Mouse (Mus musculus) T-helper 2 cell (primary cell): ENCODE measurements at regions not wholly inside any gene's neighbourhood (a gene's known extent, or its start where the extent isn't known, plus 50 kb on each side); places are given as distances from the start of the nearest gene placed in this dataset.

ENCODE experiments used
- in situ Hi-C: fragments of 300-600 bp; cut with MboI, MseI; formaldehyde crosslinking; loops from one replicate; pipeline ENCODE4 v1.15.1; 2025; ENCODE audit warnings: high pct_unique_total_duplicates

GRCm38 (mm10) chr13:75204417-75204816 lies 114.8 kb downstream of the Pcsk1 start:
- in situ Hi-C loops = no loop called here

DNA sequence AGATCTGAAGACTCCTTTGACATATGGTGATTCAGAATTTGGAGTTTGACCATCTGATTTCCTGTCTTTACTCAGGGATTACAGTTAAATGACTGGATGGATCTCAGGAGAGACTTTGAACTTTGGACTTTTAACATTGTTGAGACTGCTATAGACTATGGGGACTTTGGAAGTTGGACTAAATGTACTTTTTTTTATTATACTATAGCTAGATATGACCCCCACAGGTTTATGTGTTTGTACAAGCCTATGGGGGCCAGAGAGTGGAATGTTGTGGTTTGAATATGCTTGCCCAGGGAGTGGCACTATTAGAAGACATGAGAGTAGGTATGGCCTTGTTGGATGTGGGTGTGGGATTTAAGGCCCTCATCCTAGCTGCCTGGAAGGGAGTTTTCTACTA lies 134.3 kb downstream of the Pcsk1 start:
- in situ Hi-C loops = no loop called here

DNA sequence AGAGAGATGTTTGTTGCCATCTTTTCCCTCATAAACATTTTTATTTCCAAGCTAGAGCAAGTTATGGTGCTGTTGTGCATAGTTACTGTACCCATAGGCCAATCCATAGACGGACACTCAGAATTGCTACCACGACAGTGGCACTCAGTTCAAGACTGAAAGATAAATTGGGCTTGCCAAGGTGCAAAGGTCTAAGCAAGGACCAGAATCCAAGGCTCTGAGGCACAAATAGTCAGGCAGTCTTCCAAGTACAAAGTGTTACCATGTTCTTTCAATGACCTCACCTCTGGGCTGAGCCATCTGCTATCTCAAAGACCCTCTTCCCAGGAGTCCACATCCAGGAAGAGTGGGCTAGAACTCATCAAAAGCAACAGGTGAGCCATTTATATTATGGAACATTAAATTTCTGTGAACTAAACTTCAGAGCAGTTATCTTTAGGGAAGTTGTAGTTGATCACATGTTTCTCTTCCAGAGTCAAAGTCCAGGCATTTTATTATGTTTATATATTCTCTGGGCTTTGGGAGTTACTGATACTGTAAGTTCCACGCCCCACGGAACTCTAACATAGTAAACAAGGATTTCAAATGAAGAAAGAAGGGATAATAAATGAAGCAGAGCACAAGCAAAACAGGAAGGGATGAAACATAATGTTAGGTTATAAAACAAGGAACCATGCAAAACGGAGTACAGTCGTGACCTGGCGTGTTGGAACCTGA lies 136.1 kb downstream of the Pcsk1 start:
- in situ Hi-C loops = loop anchor here (5.0 kb wide), 1 partner anchor 572 kb away; no protein-coding TSS in a partner anchor

DNA sequence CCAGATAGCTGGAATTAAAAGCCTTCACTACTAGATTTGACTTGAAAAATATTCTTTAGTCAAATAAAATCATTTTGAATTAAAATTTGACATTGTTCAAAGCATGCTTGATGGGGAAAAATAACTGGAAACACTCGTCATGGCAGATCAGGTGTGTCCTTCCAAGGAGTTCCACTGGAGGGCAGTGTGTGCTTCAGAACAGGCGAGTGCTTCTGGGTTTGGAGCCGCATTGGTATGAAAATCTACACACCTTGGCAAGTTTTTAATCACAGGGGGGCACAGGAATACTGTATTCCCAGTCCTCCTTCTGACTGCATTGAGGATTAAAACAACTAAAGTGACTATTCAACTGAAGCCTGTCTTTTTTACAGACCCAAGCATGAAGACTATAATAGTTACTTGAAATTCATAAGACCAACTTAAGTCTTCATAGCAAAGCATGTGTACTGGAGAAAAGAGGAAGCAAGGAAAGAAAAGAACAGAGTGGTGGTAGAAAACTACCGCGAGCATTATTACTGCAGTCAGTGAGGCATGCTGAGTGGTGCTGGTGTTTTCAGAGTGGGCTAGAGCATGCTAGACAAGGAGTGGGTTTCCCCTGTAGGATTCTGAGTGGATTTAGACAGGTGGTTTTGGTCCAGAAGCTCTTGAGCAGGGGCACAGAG lies 138.1 kb downstream of the Pcsk1 start:
- in situ Hi-C loops = loop anchor here (5.0 kb wide), 1 partner anchor 570 kb away; no protein-coding TSS in a partner anchor

GRCm38 (mm10) chr13:75236424-75236823 lies 146.8 kb downstream of the Pcsk1 start:
- in situ Hi-C loops = loop anchor here (10.0 kb wide), 1 partner anchor 648 kb away; no protein-coding TSS in a partner anchor
